Mouse (Mus musculus) heart, embryonic 10.5 days (tissue): ENCODE measurements at regions not wholly inside any gene's neighbourhood (a gene's known extent, or its start where the extent isn't known, plus 50 kb on each side); places are given as distances from the start of the nearest gene placed in this dataset.
A peak's percentile ranks its signal among the peaks of the same experiment; 100 is the strongest.
"Not testable (repeated sequence)": the region's sequence is repeated elsewhere in the genome, so short reads cannot be mapped to it uniquely, and the experiment has no call there.

Experiments used
- DNase-seq: peaks from one replicate; pipeline ENCODE4 v3.0.0-alpha.2; 2017; ENCODE audit warnings: low spot score
- H3K27ac ChIP-seq: fragments of 300-500 bp; sonication (generic); 2 replicates; pipeline ENCODE4 v1.5.1; 2016; ENCODE audit warnings: mild to moderate bottlenecking
- H3K27me3 ChIP-seq: fragments of 300-500 bp; sonication (generic); 2 replicates; pipeline ENCODE4 v1.6.1; 2016; ENCODE audit warnings: mild to moderate bottlenecking; ENCODE audit not compliant: poor library complexity, insufficient read depth, severe bottlenecking
- H3K36me3 ChIP-seq: fragments of 300-500 bp; sonication (generic); 2 replicates; pipeline ENCODE4 v1.6.1; 2016; ENCODE audit warnings: mild to moderate bottlenecking, moderate library complexity
- H3K4me1 ChIP-seq: fragments of 300-500 bp; sonication (generic); 2 replicates; pipeline ENCODE4 v1.6.1; 2016; ENCODE audit warnings: mild to moderate bottlenecking
- H3K4me3 ChIP-seq: fragments of 300-500 bp; sonication (generic); 2 replicates; pipeline ENCODE4 v1.5.1; 2016; ENCODE audit warnings: mild to moderate bottlenecking, moderate library complexity
- H3K9me3 ChIP-seq: fragments of 300-500 bp; sonication (generic); 2 replicates; pipeline ENCODE4 v1.6.1; 2016; ENCODE audit warnings: mild to moderate bottlenecking, moderate library complexity
- WGBS: fragments of 180-500 bp; shearing (Covaris S2); methylation state at CpG from one replicate; pipeline ENCODE4 v1.1.7; 2016; 5-methylcytosine and 5-hydroxymethylcytosine counted together

DNA sequence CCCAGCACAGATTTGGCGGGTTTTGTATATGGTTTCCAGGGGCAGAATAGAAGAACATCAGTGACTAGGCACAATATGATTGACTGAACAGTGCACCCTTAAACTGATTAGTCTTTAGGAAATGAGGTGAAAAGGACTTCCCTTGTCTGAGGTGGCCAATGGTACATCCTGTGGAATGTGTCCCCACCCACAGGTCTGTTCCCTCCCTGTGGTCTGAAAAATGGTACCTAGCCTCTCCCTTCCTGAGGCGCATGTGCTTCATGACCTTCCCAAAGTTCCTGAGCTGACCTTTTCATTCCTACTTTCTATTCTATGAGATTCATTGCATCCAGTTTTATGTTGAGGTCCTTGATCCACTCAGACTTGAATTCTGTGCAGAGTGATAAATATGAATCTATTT is 76.0 kb downstream of the Zfp97 start:
- H3K27me3 ChIP-seq, DNase-seq, H3K27ac ChIP-seq, H3K4me3 ChIP-seq, H3K4me1 ChIP-seq: not testable (repeated sequence)
- WGBS = 92% methylated on average over 1 of the region's 2 CpGs
- Histone ChIP-seq H3K9me3 (peaks cover 16% of the 10 kb centered on the region), H3K36me3 (peaks cover 28% of the 10 kb centered on the region)

- Histone ChIP-seq H3K4me3 (no peak overlapping the region), H3K27ac (no peak overlapping the region), H3K27me3 (no peaks in the 10 kb centered on the region), H3K4me1 (no peaks in the 10 kb centered on the region), H3K9me3 (peaks cover 6% of the 10 kb centered on the region), H3K36me3 (no peaks in the 10 kb centered on the region)
- WGBS = 30% methylated on average over 2 of the region's 2 CpGs
- DNase-seq = no peak
Measured at GRCm38 (mm10) chr17:17229069-17229468, 107.9 kb downstream of the Zfp97 start.

DNA sequence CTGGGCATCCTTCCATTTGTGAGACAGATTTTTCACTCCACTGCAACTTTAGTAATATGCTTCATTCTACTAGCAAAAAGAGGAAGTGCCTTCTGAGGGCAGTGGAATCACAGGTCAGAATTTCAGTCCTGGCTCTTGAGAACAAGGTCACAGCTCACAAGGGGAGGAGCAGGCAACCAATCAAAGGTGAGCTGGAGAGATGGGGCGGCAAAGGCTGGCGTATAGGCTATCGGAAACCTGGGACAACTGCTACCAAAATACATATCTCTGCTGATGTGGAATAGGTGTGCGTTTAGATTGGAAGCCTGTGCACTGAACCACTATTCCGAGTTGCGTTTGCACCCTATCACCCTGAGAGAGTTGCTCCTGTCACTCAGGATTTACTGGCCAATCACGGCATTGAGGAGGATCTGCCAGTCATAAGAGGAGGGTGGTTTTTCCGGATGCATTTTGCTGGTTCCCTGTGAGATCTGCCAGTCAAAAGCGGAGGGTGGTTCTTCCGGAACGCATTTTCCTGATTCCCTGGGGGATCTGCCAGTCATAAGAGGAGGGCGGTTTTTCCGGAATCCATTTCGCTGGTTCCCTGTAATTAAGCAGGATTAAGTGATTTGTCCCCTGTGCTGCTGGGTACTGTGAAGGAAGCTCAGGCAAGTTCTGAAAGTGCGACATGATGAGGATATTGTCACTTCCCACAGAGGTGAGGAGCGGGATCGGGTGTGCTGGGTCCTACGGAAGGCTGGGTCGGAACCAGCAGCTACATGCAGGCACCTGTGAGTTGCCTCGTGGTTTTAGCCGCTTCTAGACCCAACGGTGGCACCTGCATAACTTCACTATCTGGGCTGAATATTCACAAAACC is 113.3 kb downstream of the Zfp97 start:
- Histone ChIP-seq H3K4me3 (peak overlapping the region; percentile 63), H3K27ac (peak overlapping the region; percentile 82)
- H3K9me3 ChIP-seq, H3K4me1 ChIP-seq, H3K36me3 ChIP-seq, H3K27me3 ChIP-seq: not testable (repeated sequence)
- under 1% methylated on average over 22 of the region's 22 CpGs for WGBS
- peak; percentile 97 for DNase-seq

- H3K36me3 ChIP-seq, H3K9me3 ChIP-seq, H3K27me3 ChIP-seq, DNase-seq, H3K4me1 ChIP-seq: not testable (repeated sequence)
- Histone ChIP-seq H3K4me3 (peak overlapping the region; percentile 63), H3K27ac (peak overlapping the region; percentile 47; the same call in 1 of the 2 replicates)
- WGBS = 1% methylated on average over 5 of the region's 5 CpGs
Measured at GRCm38 (mm10) chr17:17235186-17235482, 113.9 kb downstream of the Zfp97 start.
